Mouse (Mus musculus) gastrocnemius, postnatal 4 days (tissue): ENCODE results near the gene Mtf1. TPM values are rescaled to one million over a fixed set of nuclear protein-coding genes. Genes with fewer than 3 reads are reported as not detected.

Experiments
- DNase-seq, 2 experiments: peaks; one replicate each; pipeline ENCODE4 v3.0.0; 2021 to 2022; ENCODE audit warnings: low spot score in 2 of 2, mixed read lengths in 2 of 2
- total RNA-seq, 2 experiments: library from RNA; stranded (reverse); gene quantifications; 2 replicates each; pipeline ENCODE4 v1.2.3; 2021

Gene Mtf1
- total RNA-seq, 2 experiments from 2014 or later, result 15.1 to 15.5 TPM

- peak; percentile 44 to 70 for DNase-seq
Observed at GRCm38 (mm10) chr4:124850933-124851658, 49.2 kb downstream of the Mtf1 start, which contains the start of gene 1110065P20Rik. Gene 1110065P20Rik (minus strand): TSS chr4:124851196.

- no peak for DNase-seq
Observed at GRCm38 (mm10) chr4:124856294-124856693, 54.4 kb downstream of the Mtf1 start.

- DNase-seq, result no peak
Observed at GRCm38 (mm10) chr4:124858370-124858769, 56.5 kb downstream of the Mtf1 start.

- peak; percentile 60 to 77 for DNase-seq
Observed at GRCm38 (mm10) chr4:124860446-124860845, 58.5 kb downstream of the Mtf1 start.

- no peak for DNase-seq
Observed at GRCm38 (mm10) chr4:124861283-124862188, 59.6 kb downstream of the Mtf1 start, which contains the start of gene Maneal. Gene Maneal (minus strand): TSS chr4:124862171.

GRCm38 (mm10) chr4:124872719-124873118, 70.8 kb downstream of the Mtf1 start:
- DNase-seq, result no peak

GRCm38 (mm10) chr4:124880599-124880998, 78.7 kb downstream of the Mtf1 start, which contains the start of gene Epha10:
Gene Epha10 (plus strand): TSS chr4:124880899.
- DNase-seq, result no peak

- DNase-seq, result no peak
Observed at GRCm38 (mm10) chr4:124881341-124881908, 79.5 kb downstream of the Mtf1 start.

GRCm38 (mm10) chr4:124882151-124882729, 80.3 kb downstream of the Mtf1 start:
- DNase-seq, result peak in 1 of 2 experiments; percentile 52

GRCm38 (mm10) chr4:124888702-124889101, 86.8 kb downstream of the Mtf1 start:
- no peak for DNase-seq

GRCm38 (mm10) chr4:124889935-124890334, 88.0 kb downstream of the Mtf1 start:
- DNase-seq, result no peak

- DNase-seq, result no peak
Observed at GRCm38 (mm10) chr4:124890831-124891230, 88.9 kb downstream of the Mtf1 start.

- DNase-seq, result no peak
Observed at GRCm38 (mm10) chr4:124893769-124894168, 91.9 kb downstream of the Mtf1 start.

GRCm38 (mm10) chr4:124894508-124895428, 92.9 kb downstream of the Mtf1 start:
- DNase-seq, result no peak

- DNase-seq, result no peak
Observed at GRCm38 (mm10) chr4:124898428-124898827, 96.5 kb downstream of the Mtf1 start.

Other genes starting within 250 kb of the Mtf1 start
- gene 3100002H09Rik, start 191.3 kb upstream of the Mtf1 start, total RNA-seq, result not detected
- 1 to 10 TPM; 4.2 to 4.4 TPM for gene Pou3f1, start 145.3 kb upstream of the Mtf1 start, total RNA-seq
- gene Utp11, start 108.5 kb upstream of the Mtf1 start, total RNA-seq, result 10 to 100 TPM; 32.1 to 39.2 TPM
- 10 to 100 TPM; 73.0 to 81.8 TPM for gene Fhl3, start 101.4 kb upstream of the Mtf1 start, total RNA-seq
- gene Sf3a3, start 87.3 kb upstream of the Mtf1 start, total RNA-seq, result 10 to 100 TPM; 38.0 to 46.9 TPM
- 10 to 100 TPM; 15.6 to 17.7 TPM for gene Inpp5b, start 60.3 kb upstream of the Mtf1 start, total RNA-seq
- 10 to 100 TPM; 15.9 to 20.7 TPM for gene Yrdc, start 48.6 kb downstream of the Mtf1 start, total RNA-seq
- 10 to 100 TPM; 47.5 to 49.5 TPM for gene 1110065P20Rik, start 49.1 kb downstream of the Mtf1 start, total RNA-seq
- gene Maneal, start 60.1 kb downstream of the Mtf1 start, total RNA-seq, result under 1 TPM; 0.34 to 0.47 TPM
- not detected for gene Epha10, start 78.8 kb downstream of the Mtf1 start, total RNA-seq
- 1 to 10 TPM; 9.6 to 9.8 TPM for gene 9930104L06Rik, start 134.9 kb downstream of the Mtf1 start, total RNA-seq
- 10 to 100 TPM; 16.7 to 20.1 TPM for gene Cdca8, start 137.2 kb downstream of the Mtf1 start, total RNA-seq
- gene Rspo1, start 184.3 kb downstream of the Mtf1 start, total RNA-seq, result 1 to 10 TPM in 1 of 2 experiments, under 1 TPM in 1; 0.54 to 1.1 TPM
- 10 to 100 TPM; 45.4 to 58.1 TPM for gene Gnl2, start 214.5 kb downstream of the Mtf1 start, total RNA-seq